Mouse (Mus musculus): ENCODE measurements around the gene Arfgef3. TPM values are rescaled to one million over a fixed set of nuclear protein-coding genes. Genes with fewer than 3 reads are reported as not detected.

Gene Arfgef3
- total and polyA plus RNA-seq, 3 experiments: 0.28 to 11.0 (median 0.50) TPM

DNA sequence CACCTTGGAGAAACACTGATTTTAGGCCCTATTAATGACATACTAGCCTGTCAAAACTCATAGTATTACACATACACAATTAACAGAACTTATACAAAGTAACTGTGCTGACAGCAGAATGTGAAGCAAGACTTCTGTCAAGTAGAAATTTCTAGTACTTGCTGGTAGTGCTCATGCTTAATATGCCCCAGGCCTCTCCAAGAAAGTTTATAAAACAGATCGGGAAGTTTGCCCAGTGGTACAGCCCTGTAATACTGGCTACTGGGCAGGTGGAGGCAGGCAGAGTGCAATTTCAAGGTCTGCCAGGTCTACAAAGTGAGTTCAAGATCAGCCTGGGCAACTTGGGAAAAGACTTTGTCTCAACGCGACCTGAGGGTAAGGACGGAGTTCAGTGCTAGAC, 32.3 kb downstream of the Arfgef3 start:
- no peak overlapping the region for H3K9ac ChIP-seq (ENCODE audit: insufficient read depth, low read depth)
- H3K4me2 ChIP-seq (ENCODE audit: insufficient read depth, low read depth, poor library complexity, severe bottlenecking): no peak overlapping the region
- DNase-seq (ENCODE audit: extremely low read depth): no peak
- in situ Hi-C loops (cut with MboI; ENCODE audit: low pct_ligation_motif_present, low pct_unique_long_range_greater_than_20kb, low sequenced_read_pairs): no loop called here
- no peak for TF ChIP-seq ZKSCAN1 (IDR thresholded peaks at IDR 0.05; ENCODE audit: borderline replicate concordance, low read depth, low read length)
- TF ChIP-seq CTCF (conservative IDR thresholded peaks at IDR 0.05 in 1 of 2, IDR thresholded peaks at IDR 0.05 in 1 of 2; ENCODE audit: low read depth in 2 of 2, low read length in 2 of 2): no peak
- TF ChIP-seq POLR2AphosphoS2 (IDR thresholded peaks at IDR 0.05; ENCODE audit: low read depth, low read length): no peak
- no peak for TF ChIP-seq TCF12 (IDR thresholded peaks at IDR 0.05; ENCODE audit: low read depth, low read length)
- no peak for TF ChIP-seq MAX (IDR thresholded peaks at IDR 0.05; ENCODE audit: low read length)
- no peak for TF ChIP-seq MAFK (IDR thresholded peaks at IDR 0.05; ENCODE audit: insufficient replicate concordance, low read length)
- no peak for TF ChIP-seq ETS1 (conservative IDR thresholded peaks at IDR 0.05; ENCODE audit: low read depth, low read length)
- no peak for TF ChIP-seq IRF4 (IDR thresholded peaks at IDR 0.05; ENCODE audit: low read depth, low read length)
- no peak for TF ChIP-seq ELF1 (IDR thresholded peaks at IDR 0.05; ENCODE audit: low read depth, low read length)
- no peak for TF ChIP-seq CHD1 (IDR thresholded peaks at IDR 0.05; ENCODE audit: low read depth, low read length)
- no peak for TF ChIP-seq JUN (IDR thresholded peaks at IDR 0.05; ENCODE audit: insufficient read depth, low read depth, low read length)
- TF ChIP-seq RCOR1 (conservative IDR thresholded peaks at IDR 0.05; ENCODE audit: low read depth, low read length): no peak
- TF ChIP-seq NELFE (IDR thresholded peaks at IDR 0.05; ENCODE audit: low read depth, low read length): no peak
- no peak for TF ChIP-seq MEF2A (IDR thresholded peaks at IDR 0.05; ENCODE audit: borderline replicate concordance, low read depth, low read length)
- H3K4me3 ChIP-seq (replicated peaks in 1 of 3; ENCODE audit: low read depth in 2 of 3, low read length in 2 of 3, poor library complexity in 1 of 3): no peak overlapping the region
- H3K4me1 ChIP-seq (ENCODE audit: control insufficient read depth in 1 of 2, insufficient read depth in 2 of 2): no peaks in the 10 kb centered on the region
- peaks cover 3% of the 10 kb centered on the region for H3K9me3 ChIP-seq (replicated peaks; ENCODE audit: low read length)
- H3K36me3 ChIP-seq (replicated peaks in 1 of 2; ENCODE audit: control insufficient read depth in 1 of 2, insufficient read depth in 1 of 2, low read length in 1 of 2): no peaks in the 10 kb centered on the region
- H3K27ac ChIP-seq (ENCODE audit: insufficient read depth, low read depth): no peak overlapping the region
- H3K27me3 ChIP-seq (replicated peaks): no peaks in the 10 kb centered on the region
- H3K79me2 ChIP-seq (replicated peaks; ENCODE audit: control insufficient read depth, extremely low read depth, insufficient read depth, poor library complexity, severe bottlenecking): peaks cover 4% of the 10 kb centered on the region; the same call in 1 of the 2 replicates
- dilution Hi-C loops (cut with MboI; ENCODE audit: extremely low pct_ligation_motif_present, extremely low pct_unique_long_range_greater_than_20kb, low sequenced_read_pairs): no loop called here

- Histone ChIP-seq H3K9me3 (replicated peaks; ENCODE audit: low read length) (peaks cover 3% of the 10 kb centered on the region), H3K27ac (ENCODE audit: insufficient read depth, low read depth) (no peak overlapping the region), H3K27me3 (replicated peaks) (no peaks in the 10 kb centered on the region), H3K4me1 (ENCODE audit: control insufficient read depth in 1 of 2, insufficient read depth in 2 of 2) (no peaks in the 10 kb centered on the region), H3K4me2 (ENCODE audit: insufficient read depth, low read depth, poor library complexity, severe bottlenecking) (no peak overlapping the region), H3K9ac (ENCODE audit: insufficient read depth, low read depth) (no peak overlapping the region), H3K36me3 (replicated peaks in 1 of 2; ENCODE audit: control insufficient read depth in 1 of 2, insufficient read depth in 1 of 2, low read length in 1 of 2) (no peaks in the 10 kb centered on the region), H3K4me3 (replicated peaks in 1 of 3; ENCODE audit: low read depth in 2 of 3, low read length in 2 of 3, poor library complexity in 1 of 3) (no peak overlapping the region), H3K79me2 (replicated peaks; ENCODE audit: control insufficient read depth, extremely low read depth, insufficient read depth, poor library complexity, severe bottlenecking) (peaks cover 4% of the 10 kb centered on the region; the same call in 1 of the 2 replicates)
- dilution Hi-C loops (cut with MboI; ENCODE audit: extremely low pct_ligation_motif_present, extremely low pct_unique_long_range_greater_than_20kb, low sequenced_read_pairs) (no loop called here), in situ Hi-C loops (cut with MboI; ENCODE audit: low pct_ligation_motif_present, low pct_unique_long_range_greater_than_20kb, low sequenced_read_pairs) (no loop called here)
- DNase-seq (ENCODE audit: extremely low read depth): no peak
- TF ChIP-seq USF2 (conservative IDR thresholded peaks at IDR 0.05; ENCODE audit: low read depth, low read length) (no peak), ZKSCAN1 (IDR thresholded peaks at IDR 0.05; ENCODE audit: borderline replicate concordance, low read depth, low read length) (no peak), PAX5 (IDR thresholded peaks at IDR 0.05; ENCODE audit: low read length) (no peak), ZC3H11A (IDR thresholded peaks at IDR 0.05; ENCODE audit: low read depth, low read length) (no peak), BHLHE40 (IDR thresholded peaks at IDR 0.05; ENCODE audit: low read depth, low read length) (no peak), NRF1 (IDR thresholded peaks at IDR 0.05; ENCODE audit: low read depth, low read length) (no peak), ELF1 (IDR thresholded peaks at IDR 0.05; ENCODE audit: low read depth, low read length) (no peak), JUN (IDR thresholded peaks at IDR 0.05; ENCODE audit: insufficient read depth, low read depth, low read length) (no peak)
Observed at GRCm38 (mm10) chr10:18710949-18711348, 32.8 kb downstream of the Arfgef3 start.

Data from CH12.LX (cell line).